Mouse (Mus musculus) liver, embryonic 14.5 days (tissue): ENCODE results near the gene Plekhf1. TPM values are rescaled to one million over a fixed set of nuclear protein-coding genes. Genes with fewer than 3 reads are reported as not detected.

Source experiments
- ATAC-seq: fragments of 200-750 bp; cut with Nextera tagmentation; 2 replicates; pipeline ENCODE4 v1.8.0; 2017; ENCODE audit warnings: moderate number of reproducible peaks, mild to moderate bottlenecking, moderate library complexity; ENCODE audit not compliant: insufficient read depth
- DNase-seq, 3 experiments: peaks; one replicate each; pipeline ENCODE4 v3.0.0-alpha.2; 2012 to 2013; ENCODE audit warnings: low read depth in 3 of 3, low spot score in 3 of 3
- H3K27ac ChIP-seq: fragments of 300-500 bp; sonication (generic); 2 replicates; pipeline ENCODE4 v1.5.1; 2014; ENCODE audit warnings: moderate library complexity, mild to moderate bottlenecking, control low read depth, inconsistent platforms
- H3K27me3 ChIP-seq: fragments of 300-500 bp; sonication (generic); 2 replicates; pipeline ENCODE4 v1.6.1; 2014; ENCODE audit warnings: mild to moderate bottlenecking, low read length, moderate library complexity; ENCODE audit not compliant: control insufficient read depth, insufficient read depth
- H3K36me3 ChIP-seq: fragments of 300-500 bp; sonication (generic); replicated peaks from 2 replicates; pipeline ENCODE4 v1.6.1; 2014; ENCODE audit warnings: low read depth; ENCODE audit not compliant: control insufficient read depth, insufficient read depth
- H3K4me1 ChIP-seq, 2 experiments: fragments of 200-500 bp in 1 of 2; fragments of 300-500 bp in 1 of 2; sonication (generic) in 1 of 2; replicated peaks; 2 replicates each; pipeline ENCODE4 v1.6.1; 2012 to 2014; ENCODE audit warnings: antibody characterized with exemption in 1 of 2, inconsistent platforms in 1 of 2, low read length in 1 of 2; ENCODE audit not compliant: control insufficient read depth in 2 of 2, insufficient read depth in 2 of 2
- H3K4me2 ChIP-seq: fragments of 300-500 bp; sonication (generic); 2 replicates; pipeline ENCODE4 v1.6.1; 2014; ENCODE audit warnings: low read depth, mild to moderate bottlenecking, control low read depth, moderate library complexity
- H3K4me3 ChIP-seq, 2 experiments: fragments of 200-500 bp in 1 of 2; fragments of 300-500 bp in 1 of 2; sonication (generic) in 1 of 2; 2 replicates each; pipeline ENCODE4 v1.5.1; 2012 to 2014; ENCODE audit warnings: low read depth in 2 of 2, low read length in 2 of 2, mild to moderate bottlenecking in 2 of 2, control low read depth in 1 of 2, inconsistent platforms in 1 of 2, moderate library complexity in 1 of 2; ENCODE audit not compliant: insufficient read depth in 1 of 2
- H3K9ac ChIP-seq: fragments of 300-500 bp; sonication (generic); replicated peaks from 2 replicates; pipeline ENCODE4 v1.6.1; 2014; ENCODE audit warnings: mild to moderate bottlenecking, control low read depth, moderate library complexity
- H3K9me3 ChIP-seq: fragments of 300-500 bp; sonication (generic); 2 replicates; pipeline ENCODE4 v1.6.1; 2016; ENCODE audit warnings: low read length, mixed read lengths; ENCODE audit not compliant: control insufficient read depth
- CTCF ChIP-seq: IDR thresholded peaks from 2 replicates; pipeline ENCODE4 v1.5.1; 2016; ENCODE audit warnings: antibody characterized with exemption, low read depth, control low read depth
- EP300 ChIP-seq: IDR thresholded peaks from 2 replicates; pipeline ENCODE4 v1.6.1; 2016; ENCODE audit warnings: antibody characterized with exemption, low read depth
- WGBS: fragments of 180-500 bp; shearing (Covaris S2); extraction: QIAGEN DNeasy Blood & Tissue Kit; methylation state at CpG from one replicate; pipeline ENCODE4 v1.1.7; 2014; ENCODE audit not compliant: insufficient replicate concordance; 5-methylcytosine and 5-hydroxymethylcytosine counted together
- polyA plus RNA-seq, 2 experiments: library from polyadenylated mRNA; depleted of rRNA in 1 of 2; stranded (reverse) in 1 of 2; unstranded in 1 of 2; fragments of >200 nt; fragmentation: Nextera tagmentation in 1 of 2; extraction: Ambion mirVana in 1 of 2; gene quantifications; 2 replicates each; pipeline versions ENCODE4 v1.2.1 to v1.2.3; 2012 to 2014

Gene Plekhf1
- polyA plus RNA-seq, 2 experiments = 0.26 to 0.37 TPM

- H3K27ac ChIP-seq = no peak overlapping the region
- no peak for DNase-seq
- TF ChIP-seq CTCF (no peak), EP300 (no peak)
- peaks cover 0 to 10% of the 10 kb centered on the region in 2 experiments; a peak in 2 of 4 replicates for H3K4me1 ChIP-seq
- no peak overlapping the region for H3K4me2 ChIP-seq
- H3K27me3 ChIP-seq = no peaks in the 10 kb centered on the region
- no peak for ATAC-seq
- no peak overlapping the region for H3K4me3 ChIP-seq
- no peak overlapping the region for H3K9ac ChIP-seq
- H3K36me3 ChIP-seq = no peaks in the 10 kb centered on the region
- no peaks in the 10 kb centered on the region for H3K9me3 ChIP-seq
- WGBS = 27% methylated on average over 4 of the region's 4 CpGs
Measured at GRCm38 (mm10) chr7:38187796-38188195, 40.0 kb downstream of the Plekhf1 start.

GRCm38 (mm10) chr7:38186861-38187260 is 41.0 kb downstream of the Plekhf1 start:
- Histone ChIP-seq H3K4me2 (no peak overlapping the region), H3K36me3 (no peaks in the 10 kb centered on the region), H3K4me3 (no peak overlapping the region), H3K9me3 (no peaks in the 10 kb centered on the region), H3K4me1 (peaks cover 0 to 10% of the 10 kb centered on the region in 2 experiments; a peak in 2 of 4 replicates), H3K27me3 (no peaks in the 10 kb centered on the region), H3K27ac (no peak overlapping the region), H3K9ac (no peak overlapping the region)
- TF ChIP-seq EP300 (no peak), CTCF (no peak)
- 15% methylated on average over 4 of the region's 4 CpGs for WGBS
- no peak for ATAC-seq
- no peak for DNase-seq

GRCm38 (mm10) chr7:38184786-38185185 is 43.0 kb downstream of the Plekhf1 start:
- ATAC-seq (no peak), DNase-seq (no peak)
- Histone ChIP-seq H3K4me1 (peaks cover 0 to 10% of the 10 kb centered on the region in 2 experiments; a peak in 2 of 4 replicates), H3K36me3 (no peaks in the 10 kb centered on the region), H3K9me3 (no peaks in the 10 kb centered on the region), H3K27me3 (no peaks in the 10 kb centered on the region), H3K27ac (no peak overlapping the region), H3K4me3 (peak overlapping the region in 1 of 2 experiments; percentile 61; a peak in 2 of 4 replicates), H3K9ac (0 out of 2 replicates have a peak overlapping the region, but pooled peaks have one; percentile 7), H3K4me2 (peak overlapping the region; percentile 85)
- WGBS = 71% methylated on average over 6 of the region's 6 CpGs
- TF ChIP-seq CTCF (no peak), EP300 (no peak)

- Histone ChIP-seq H3K4me1 (peaks cover 0 to 10% of the 10 kb centered on the region in 2 experiments; a peak in 2 of 4 replicates), H3K4me2 (peak overlapping the region; percentile 85), H3K36me3 (no peaks in the 10 kb centered on the region), H3K27ac (no peak overlapping the region), H3K9ac (no peak overlapping the region; the same call in 1 of the 2 replicates), H3K9me3 (no peaks in the 10 kb centered on the region), H3K27me3 (no peaks in the 10 kb centered on the region), H3K4me3 (peak overlapping the region; percentile 61 to 70; a peak in 3 of 4 replicates)
- no peak for ATAC-seq
- DNase-seq = no peak
- no peak for TF ChIP-seq EP300
- no peak for TF ChIP-seq CTCF
- WGBS = 13% methylated on average over 1 of the region's 1 CpGs
Measured at GRCm38 (mm10) chr7:38184418-38184745, 43.4 kb downstream of the Plekhf1 start.

- peak overlapping the region; percentile 61 to 70 for H3K4me3 ChIP-seq
- H3K9me3 ChIP-seq = no peaks in the 10 kb centered on the region
- DNase-seq (peak; percentile 34 to 49 (median 45)), ATAC-seq (peak; percentile 80)
- peak overlapping the region; percentile 85 for H3K4me2 ChIP-seq
- peak overlapping the region; percentile 57 for H3K9ac ChIP-seq
- peaks cover 0 to 10% of the 10 kb centered on the region in 2 experiments; a peak in 2 of 4 replicates for H3K4me1 ChIP-seq
- H3K36me3 ChIP-seq = no peaks in the 10 kb centered on the region
- no peaks in the 10 kb centered on the region for H3K27me3 ChIP-seq
- H3K27ac ChIP-seq = no peak overlapping the region
- under 1% methylated on average over 36 of the region's 36 CpGs for WGBS
- no peak for TF ChIP-seq EP300
Measured at GRCm38 (mm10) chr7:38183709-38184417, 44.0 kb downstream of the Plekhf1 start.
